Mouse (Mus musculus): ENCODE measurements around the gene Cdca7l.

The Cdca7l gene

DNA sequence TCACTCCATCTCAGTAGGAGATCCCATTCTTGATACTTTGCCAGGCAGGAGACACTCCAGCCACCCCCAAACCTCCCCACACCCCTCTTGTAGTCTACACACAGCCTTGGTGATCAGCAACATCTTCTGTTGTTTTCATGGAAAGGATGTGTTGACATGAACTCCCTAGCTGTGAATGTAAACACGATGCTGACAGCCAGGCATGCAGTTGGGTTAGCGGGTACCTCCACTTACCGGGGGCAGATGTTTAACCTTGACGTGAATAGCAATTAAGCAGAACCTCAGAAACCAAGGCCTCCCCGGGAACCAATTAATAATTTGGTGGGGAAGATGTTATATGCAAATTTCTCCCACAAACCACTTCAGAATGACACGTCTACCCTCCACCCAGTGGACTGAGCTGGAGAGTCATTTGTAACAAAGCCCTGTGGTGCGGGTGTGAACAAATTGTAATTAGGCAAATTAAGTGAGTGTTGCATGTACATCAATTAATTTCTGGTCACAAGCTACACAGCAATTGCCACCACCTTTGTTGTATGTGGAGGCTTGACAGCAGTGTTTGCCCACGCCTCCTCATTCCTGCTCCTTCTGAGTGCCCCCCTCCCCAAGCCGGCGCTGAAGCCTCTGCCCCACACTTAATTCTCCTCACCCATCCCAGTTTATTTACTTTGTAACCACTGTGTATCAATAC, 5.4 kb downstream of the Cdca7l start:
- no peak for ATAC-seq (ENCODE audit: low TSS enrichment)

DNA sequence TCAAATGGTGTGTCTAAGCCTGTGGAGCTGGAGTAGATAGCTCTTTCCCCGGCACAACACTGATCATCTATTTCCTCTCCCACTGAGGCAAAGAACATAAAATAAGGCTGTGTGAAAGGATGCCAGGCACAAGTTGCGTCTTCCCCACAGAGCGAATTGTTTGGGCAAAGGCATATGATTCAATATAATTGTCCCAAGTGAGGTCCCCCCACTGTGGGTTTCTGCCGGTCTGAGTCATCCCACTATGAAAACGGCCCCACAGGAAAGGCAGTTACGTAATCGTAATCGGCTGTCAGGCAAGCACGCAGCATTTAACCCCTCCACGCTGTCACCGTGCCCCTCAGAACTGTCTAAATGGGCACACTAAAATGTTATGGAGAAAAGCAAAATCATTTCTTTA, 6.0 kb downstream of the Cdca7l start:
- no peak for ATAC-seq (ENCODE audit: low TSS enrichment)

GRCm38 (mm10) chr12:117820138-117820858, 16.2 kb downstream of the Cdca7l start:
- ATAC-seq (ENCODE audit: low TSS enrichment) = peak; percentile 70

GRCm38 (mm10) chr12:117820859-117821221, 16.8 kb downstream of the Cdca7l start:
- no peak for ATAC-seq (ENCODE audit: low TSS enrichment)

GRCm38 (mm10) chr12:117821394-117821793, 17.3 kb downstream of the Cdca7l start:
- no peak for ATAC-seq (ENCODE audit: low TSS enrichment)

DNA sequence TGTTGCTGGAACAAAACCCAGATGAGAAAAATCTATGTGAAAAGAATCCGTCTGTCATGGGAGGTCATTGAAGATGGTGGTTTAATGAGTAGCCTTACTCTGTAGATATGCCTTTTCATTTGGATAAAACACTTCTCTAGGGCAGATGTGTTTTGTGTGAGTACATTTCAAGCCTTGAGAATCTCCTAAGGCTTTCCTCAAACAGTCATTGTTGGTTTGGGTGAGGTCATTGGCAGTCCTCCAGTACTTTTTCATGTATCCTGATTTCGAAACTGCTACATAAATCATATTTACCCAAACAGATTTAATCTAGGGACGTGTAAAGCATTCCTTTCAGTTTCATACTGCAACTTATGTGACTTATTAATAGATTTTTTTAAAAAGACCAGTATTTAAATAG, 24.3 kb downstream of the Cdca7l start:
- no peak for ATAC-seq (ENCODE audit: low TSS enrichment)

DNA sequence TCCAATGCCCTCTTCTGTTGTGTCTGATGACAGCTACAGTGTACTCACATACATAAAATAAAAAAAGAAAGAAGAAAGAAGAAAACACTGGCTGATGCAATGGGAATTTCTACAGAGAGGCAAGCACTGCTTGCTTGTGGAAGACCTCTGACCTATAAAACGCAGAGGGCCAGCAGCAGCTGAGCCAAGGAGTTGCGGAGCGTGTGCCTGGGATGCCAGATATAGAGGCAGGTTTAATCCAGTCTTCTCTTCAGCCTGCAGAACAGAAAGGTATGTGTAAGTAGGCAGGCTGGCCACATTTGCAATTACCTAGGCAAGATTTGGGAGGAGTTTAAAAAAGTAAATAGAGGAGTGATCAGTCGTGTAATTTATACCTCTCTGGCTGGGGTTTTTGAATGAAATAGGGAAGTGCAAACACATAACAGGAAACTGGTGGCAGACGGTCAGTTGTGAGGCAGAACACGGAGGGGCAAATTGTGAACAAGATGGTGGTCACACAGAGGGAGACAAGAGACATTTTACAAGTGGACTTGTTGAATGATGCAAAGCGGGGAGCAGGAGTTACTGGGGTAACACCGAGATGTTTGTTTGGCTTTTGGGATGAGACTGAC, 27.4 kb downstream of the Cdca7l start:
- ATAC-seq (ENCODE audit: low TSS enrichment) = no peak

- no peak for ATAC-seq (ENCODE audit: low TSS enrichment)
Measured at GRCm38 (mm10) chr12:117832190-117832589, 28.1 kb downstream of the Cdca7l start.

GRCm38 (mm10) chr12:117834652-117835051, 30.6 kb downstream of the Cdca7l start:
- ATAC-seq (ENCODE audit: low TSS enrichment) = no peak

GRCm38 (mm10) chr12:117835371-117835770, 31.3 kb downstream of the Cdca7l start:
- no peak for ATAC-seq (ENCODE audit: low TSS enrichment)

DNA sequence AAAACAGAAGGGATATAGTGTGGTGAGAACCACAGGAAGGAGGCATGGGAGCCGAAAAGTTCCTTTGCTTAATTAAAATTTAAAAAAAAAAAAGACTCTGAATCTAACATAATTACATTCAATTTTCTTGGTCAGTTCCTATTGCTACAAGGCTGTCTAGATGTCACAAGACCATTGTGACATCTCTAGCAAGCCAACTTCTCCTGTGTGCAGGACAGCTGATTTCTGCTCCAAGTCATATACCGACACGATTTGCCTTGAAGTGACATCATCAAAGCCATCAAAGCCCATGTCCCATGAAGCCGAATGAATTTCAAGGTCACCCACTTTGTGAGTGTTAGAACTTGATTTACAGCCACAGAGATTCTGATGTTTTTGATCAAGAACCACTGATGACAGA, 33.3 kb downstream of the Cdca7l start:
- ATAC-seq (ENCODE audit: low TSS enrichment) = no peak

DNA sequence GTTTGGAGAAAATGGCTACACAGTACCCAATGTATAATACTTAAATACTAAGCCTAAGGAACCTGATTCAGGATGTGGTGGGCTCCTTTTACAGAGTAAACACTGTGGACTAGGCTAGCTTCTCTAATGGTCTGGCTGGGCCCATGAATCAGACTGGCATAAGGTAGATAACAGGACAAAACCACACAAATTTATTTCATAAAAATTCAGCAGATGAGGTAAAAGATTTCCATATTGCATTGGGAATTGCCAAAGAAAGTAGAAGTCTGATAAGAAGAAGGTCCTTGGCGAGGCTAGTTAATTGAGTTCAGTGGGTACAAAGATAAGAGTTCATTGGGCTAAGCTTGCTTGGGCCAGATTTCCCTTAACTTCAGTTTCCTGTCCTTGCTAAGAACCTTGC, 36.6 kb downstream of the Cdca7l start:
- ATAC-seq (ENCODE audit: low TSS enrichment) = no peak

GRCm38 (mm10) chr12:117842676-117843075, 38.6 kb downstream of the Cdca7l start:
- no peak for ATAC-seq (ENCODE audit: low TSS enrichment)

DNA sequence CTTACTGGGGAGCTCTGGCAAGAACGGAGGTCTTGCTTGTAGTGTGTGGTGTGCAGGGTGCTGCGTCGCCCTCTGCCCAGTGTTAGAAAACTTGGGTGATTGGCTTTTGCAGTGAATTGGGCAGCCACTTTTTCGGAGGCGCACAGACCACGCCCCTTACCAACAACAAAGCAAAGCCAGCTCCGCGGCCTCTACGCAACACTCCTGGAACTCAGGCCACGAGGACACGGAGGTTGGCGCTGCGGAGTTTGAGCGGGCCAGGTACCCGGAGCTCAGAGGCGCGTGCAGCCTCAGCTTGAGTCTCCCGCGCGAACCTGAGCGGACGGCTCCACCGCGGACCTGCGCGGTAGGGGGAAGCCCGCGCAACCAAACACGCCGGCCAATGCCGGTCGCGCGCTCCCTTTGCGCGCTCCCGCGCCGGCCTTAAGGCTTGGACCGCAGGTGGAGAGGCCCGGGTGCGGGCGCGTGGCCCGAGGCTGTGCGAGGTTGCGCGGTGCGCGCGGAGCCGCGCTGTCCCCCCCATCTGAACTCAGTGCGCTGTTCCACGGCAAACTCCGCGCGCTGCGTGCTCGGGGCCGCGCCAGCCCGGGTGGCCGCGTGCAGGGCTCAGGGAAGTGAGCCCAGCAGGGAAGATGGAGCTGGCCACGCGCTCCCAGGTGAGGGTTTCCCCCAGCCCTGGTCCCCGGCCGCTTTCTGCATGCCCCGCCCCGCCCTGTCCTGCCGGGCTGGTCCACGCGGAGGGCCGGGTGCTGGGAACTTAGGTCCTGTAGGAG, 39.4 kb downstream of the Cdca7l start:
- ATAC-seq (ENCODE audit: low TSS enrichment) = peak; percentile 97

GRCm38 (mm10) chr12:117844075-117844408, 40.0 kb downstream of the Cdca7l start:
- ATAC-seq (ENCODE audit: low TSS enrichment) = no peak; the same call in 1 of the 2 replicates

GRCm38 (mm10) chr12:117844917-117845316, 40.8 kb downstream of the Cdca7l start:
- no peak for ATAC-seq (ENCODE audit: low TSS enrichment)

DNA sequence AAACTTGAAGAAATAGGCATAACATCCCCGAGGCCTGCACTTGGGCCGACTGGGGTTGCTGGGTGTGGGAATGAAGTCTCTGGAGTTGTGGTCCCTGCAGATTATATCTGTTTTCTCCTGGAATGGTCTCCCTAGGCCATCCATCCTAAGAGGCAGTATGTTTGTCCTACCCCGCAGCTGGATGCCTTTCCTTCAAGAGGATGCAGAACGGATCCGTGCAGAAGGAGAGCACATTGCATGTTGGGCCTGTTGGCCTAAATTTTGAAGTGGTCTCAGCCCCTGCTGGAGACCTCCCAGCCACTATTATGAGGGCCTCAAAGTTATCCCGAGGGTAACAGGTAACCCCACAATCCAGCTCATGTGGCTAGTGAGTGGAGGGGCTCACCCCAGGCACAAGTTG, 44.5 kb downstream of the Cdca7l start:
- no peak for ATAC-seq (ENCODE audit: low TSS enrichment)

GRCm38 (mm10) chr12:117850472-117850871, 46.4 kb downstream of the Cdca7l start:
- ATAC-seq (ENCODE audit: low TSS enrichment) = no peak

DNA sequence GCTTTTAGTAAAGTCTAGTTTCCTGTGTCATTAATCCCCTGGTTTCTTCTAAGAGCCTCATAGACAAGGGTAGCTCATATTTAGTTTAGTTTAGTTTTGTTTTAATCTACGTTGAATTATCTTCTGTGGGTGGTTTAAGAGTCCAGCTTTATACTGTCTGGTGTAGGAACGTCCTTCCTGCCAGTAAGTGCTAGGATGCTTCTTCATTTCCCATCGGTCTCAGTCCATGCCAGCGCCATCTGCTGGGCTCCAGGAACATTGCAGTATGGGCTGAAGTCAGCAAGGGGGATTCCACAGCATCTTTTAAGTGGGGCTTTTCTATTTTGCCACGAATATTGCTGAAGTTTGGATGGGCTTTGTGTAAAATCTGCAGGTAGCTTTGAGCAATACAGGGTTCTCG, 49.2 kb downstream of the Cdca7l start:
- peak; percentile 90 for ATAC-seq (ENCODE audit: low TSS enrichment)

DNA sequence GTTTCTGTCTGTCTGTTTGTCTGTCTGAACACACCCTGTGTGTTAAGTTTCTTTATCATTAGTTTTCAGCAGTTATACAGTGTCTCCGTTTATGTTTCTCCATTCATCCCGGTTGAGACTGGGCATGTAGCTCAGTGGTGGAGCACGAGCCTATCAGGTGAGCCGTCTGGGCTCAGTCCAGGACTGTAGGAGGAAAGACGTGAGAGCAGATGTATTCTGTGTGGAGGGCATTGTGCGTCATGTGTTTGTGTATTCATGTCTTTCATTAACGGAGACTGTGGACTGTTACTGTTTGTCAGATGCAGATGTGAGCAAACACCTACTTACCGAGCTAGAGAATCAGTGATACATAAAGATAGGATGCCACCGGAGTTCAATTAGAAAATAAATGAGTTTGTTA, 52.9 kb downstream of the Cdca7l start:
- no peak for ATAC-seq (ENCODE audit: low TSS enrichment)

DNA sequence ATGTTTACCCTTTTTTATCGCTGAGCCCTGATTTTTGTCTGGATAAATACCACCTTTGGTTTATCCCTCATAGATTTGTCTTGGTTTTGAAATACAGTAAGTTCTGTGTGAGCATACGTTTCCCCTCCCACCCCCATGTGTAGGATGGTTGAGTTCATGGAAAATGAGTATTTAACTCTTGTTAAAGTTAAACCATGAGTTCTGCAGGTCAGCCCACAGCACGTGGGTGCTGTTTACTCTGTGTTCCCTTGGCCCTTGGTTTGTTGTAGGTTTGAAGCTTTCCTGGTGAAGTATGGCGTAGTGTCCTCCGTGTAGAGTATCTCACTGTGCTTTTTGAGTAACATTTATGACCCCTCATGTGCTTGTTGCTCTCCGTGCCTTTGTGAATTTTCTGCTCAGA, 53.8 kb downstream of the Cdca7l start:
- ATAC-seq (ENCODE audit: low TSS enrichment) = no peak

- ATAC-seq (ENCODE audit: low TSS enrichment) = no peak
Measured at GRCm38 (mm10) chr12:117860840-117861239, 56.8 kb downstream of the Cdca7l start.

- no peak for ATAC-seq (ENCODE audit: low TSS enrichment)
Measured at GRCm38 (mm10) chr12:117861249-117861648, 57.2 kb downstream of the Cdca7l start.

All from frontal cortex, adult (tissue).